10 mouse cellular contexts compared by ENCODE assay signal in genomic region chr10:5491050-5491449, GRCm38 (mm10).
"Had no signal": no experiment of that assay in that cellular context is flagged by ENCODE, and none has a peak within 500 bp of the region (broad histone marks: within the 10 kb centered on the region; RNA-seq: fewer than 3 reads in every experiment).

No protein-coding gene starts in this region.

- H3K36me3 ChIP-seq: limb, embryonic 10.5 days; liver, embryonic 15.5 days; midbrain, embryonic 13.5 days; stomach, embryonic 15.5 days had no signal

- H3K27ac ChIP-seq: limb, embryonic 10.5 days; liver, embryonic 15.5 days; midbrain, embryonic 13.5 days; stomach, embryonic 15.5 days had no signal

- ATAC-seq: lung, postnatal 0 days; midbrain, embryonic 13.5 days had no signal

- H3K4me3 ChIP-seq: limb, embryonic 10.5 days; liver, embryonic 15.5 days; midbrain, embryonic 13.5 days; stomach, embryonic 15.5 days had no signal

- H3K9me3 ChIP-seq: limb, embryonic 10.5 days; liver, embryonic 15.5 days; midbrain, embryonic 13.5 days; stomach, embryonic 15.5 days had no signal

- H3K27me3 ChIP-seq: liver, embryonic 15.5 days; midbrain, embryonic 13.5 days; stomach, embryonic 15.5 days had no signal

- DNase-seq: kidney, adult 8-10 months; kidney, postnatal 25 days; lung, adult 2 months; lung, postnatal 36 days; thymus, postnatal 4 days had no signal

- H3K4me1 ChIP-seq: limb, embryonic 10.5 days; liver, embryonic 15.5 days; midbrain, embryonic 13.5 days; stomach, embryonic 15.5 days had no signal
